Mouse (Mus musculus) E14TG2a.4 (cell line): ENCODE measurements around the gene Tmem199.

Source experiments
- CTCF ChIP-seq: conservative IDR thresholded peaks from 2 replicates; pipeline ENCODE4 v1.5.1; 2014; ENCODE audit warnings: low read length
- NANOG ChIP-seq: IDR thresholded peaks from 2 replicates; pipeline ENCODE4 v1.6.1; 2014; ENCODE audit warnings: borderline replicate concordance, low read length, mixed read lengths

- TF ChIP-seq CTCF: no peak
- no peak for TF ChIP-seq NANOG
Measured at GRCm38 (mm10) chr11:78475289-78475688, 36.7 kb downstream of the Tmem199 start.
